Mouse (Mus musculus): ENCODE measurements around the gene Myh7b. TPM values are rescaled to one million over a fixed set of nuclear protein-coding genes. Genes with fewer than 3 reads are reported as not detected.
A peak's percentile ranks its signal among the peaks of the same experiment; 100 is the strongest.

The Myh7b gene
- total and polyA plus RNA-seq, 2 experiments: not detected

- no peaks in the 10 kb centered on the region for H3K79me2 ChIP-seq (ENCODE audit: control insufficient read depth, insufficient read depth, low read length)
- DNase-seq (ENCODE audit: extremely low read depth, low read depth, low spot score): peak; percentile 55
- H3K9ac ChIP-seq (ENCODE audit: low read depth, low read length): no peak overlapping the region
- H3K4me1 ChIP-seq (ENCODE audit: control insufficient read depth, insufficient read depth, low read length): peaks cover 10% of the 10 kb centered on the region
- TF ChIP-seq CTCF (IDR thresholded peaks at IDR 0.05; ENCODE audit: low read depth, low read length): no peak
- TF ChIP-seq POLR2A (IDR thresholded peaks at IDR 0.05; ENCODE audit: extremely low read depth, insufficient read depth, low read length): no peak
- peak overlapping the region; percentile 57; the same call in 1 of the 2 replicates for H3K27ac ChIP-seq (replicated peaks; ENCODE audit: insufficient read depth, low read depth, low read length)
- no peak overlapping the region for H3K4me3 ChIP-seq (ENCODE audit: insufficient read depth, low read depth, low read length)
- no peaks in the 10 kb centered on the region for H3K27me3 ChIP-seq (ENCODE audit: control insufficient read depth, insufficient read depth, low read length)
- 78% methylated on average over 7 of the region's 7 CpGs for WGBS
- peaks cover 61% of the 10 kb centered on the region for H3K36me3 ChIP-seq (ENCODE audit: control insufficient read depth, insufficient read depth, low read length)
Measured at GRCm38 (mm10) chr2:155573996-155574395, 37.0 kb upstream of the Myh7b start.

- peak; percentile 88 for DNase-seq (ENCODE audit: extremely low read depth, low read depth, low spot score)
- no peak overlapping the region for H3K4me3 ChIP-seq (ENCODE audit: insufficient read depth, low read depth, low read length)
- peaks cover 10% of the 10 kb centered on the region for H3K4me1 ChIP-seq (ENCODE audit: control insufficient read depth, insufficient read depth, low read length)
- TF ChIP-seq POLR2A (IDR thresholded peaks at IDR 0.05; ENCODE audit: extremely low read depth, insufficient read depth, low read length) (no peak), CTCF (IDR thresholded peaks at IDR 0.05; ENCODE audit: low read depth, low read length) (peak; percentile 36; the same call in 1 of the 2 replicates)
- H3K27ac ChIP-seq (replicated peaks; ENCODE audit: insufficient read depth, low read depth, low read length): peak overlapping the region; percentile 71
- H3K36me3 ChIP-seq (ENCODE audit: control insufficient read depth, insufficient read depth, low read length): peaks cover 56% of the 10 kb centered on the region
- no peak overlapping the region for H3K9ac ChIP-seq (ENCODE audit: low read depth, low read length)
- WGBS: 42% methylated on average over 4 of the region's 4 CpGs
- H3K79me2 ChIP-seq (ENCODE audit: control insufficient read depth, insufficient read depth, low read length): no peaks in the 10 kb centered on the region
- H3K27me3 ChIP-seq (ENCODE audit: control insufficient read depth, insufficient read depth, low read length): no peaks in the 10 kb centered on the region
Measured at GRCm38 (mm10) chr2:155574700-155575099, 36.3 kb upstream of the Myh7b start.

- no peak overlapping the region for H3K27ac ChIP-seq (replicated peaks; ENCODE audit: insufficient read depth, low read depth, low read length)
- peaks cover 12% of the 10 kb centered on the region for H3K4me1 ChIP-seq (ENCODE audit: control insufficient read depth, insufficient read depth, low read length)
- no peaks in the 10 kb centered on the region for H3K27me3 ChIP-seq (ENCODE audit: control insufficient read depth, insufficient read depth, low read length)
- peaks cover 51% of the 10 kb centered on the region for H3K36me3 ChIP-seq (ENCODE audit: control insufficient read depth, insufficient read depth, low read length)
- no peak for DNase-seq (ENCODE audit: extremely low read depth, low read depth, low spot score)
- 94% methylated on average over 9 of the region's 9 CpGs for WGBS
- H3K79me2 ChIP-seq (ENCODE audit: control insufficient read depth, insufficient read depth, low read length): no peaks in the 10 kb centered on the region
- TF ChIP-seq CTCF (IDR thresholded peaks at IDR 0.05; ENCODE audit: low read depth, low read length): no peak
- TF ChIP-seq POLR2A (IDR thresholded peaks at IDR 0.05; ENCODE audit: extremely low read depth, insufficient read depth, low read length): no peak
- H3K4me3 ChIP-seq (ENCODE audit: insufficient read depth, low read depth, low read length): no peak overlapping the region
- no peak overlapping the region for H3K9ac ChIP-seq (ENCODE audit: low read depth, low read length)
Measured at GRCm38 (mm10) chr2:155576656-155577055, 34.4 kb upstream of the Myh7b start.

GRCm38 (mm10) chr2:155580331-155580730 is 30.7 kb upstream of the Myh7b start:
- TF ChIP-seq POLR2A (IDR thresholded peaks at IDR 0.05; ENCODE audit: extremely low read depth, insufficient read depth, low read length) (no peak), CTCF (IDR thresholded peaks at IDR 0.05; ENCODE audit: low read depth, low read length) (no peak)
- Histone ChIP-seq H3K9ac (ENCODE audit: low read depth, low read length) (no peak overlapping the region), H3K4me1 (ENCODE audit: control insufficient read depth, insufficient read depth, low read length) (peaks cover 13% of the 10 kb centered on the region), H3K79me2 (ENCODE audit: control insufficient read depth, insufficient read depth, low read length) (no peaks in the 10 kb centered on the region), H3K36me3 (ENCODE audit: control insufficient read depth, insufficient read depth, low read length) (peaks cover 34% of the 10 kb centered on the region), H3K27me3 (ENCODE audit: control insufficient read depth, insufficient read depth, low read length) (no peaks in the 10 kb centered on the region), H3K4me3 (ENCODE audit: insufficient read depth, low read depth, low read length) (no peak overlapping the region), H3K27ac (replicated peaks; ENCODE audit: insufficient read depth, low read depth, low read length) (no peak overlapping the region)
- 66% methylated on average over 3 of the region's 3 CpGs for WGBS
- DNase-seq (ENCODE audit: extremely low read depth, low read depth, low spot score): peak; percentile 55

- Histone ChIP-seq H3K79me2 (ENCODE audit: control insufficient read depth, insufficient read depth, low read length) (no peaks in the 10 kb centered on the region), H3K27me3 (ENCODE audit: control insufficient read depth, insufficient read depth, low read length) (no peaks in the 10 kb centered on the region), H3K9ac (ENCODE audit: low read depth, low read length) (no peak overlapping the region), H3K4me1 (ENCODE audit: control insufficient read depth, insufficient read depth, low read length) (peaks cover 18% of the 10 kb centered on the region), H3K36me3 (ENCODE audit: control insufficient read depth, insufficient read depth, low read length) (peaks cover 20% of the 10 kb centered on the region), H3K27ac (replicated peaks; ENCODE audit: insufficient read depth, low read depth, low read length) (0 out of 2 replicates have a peak overlapping the region, but pooled peaks have one; percentile 1), H3K4me3 (ENCODE audit: insufficient read depth, low read depth, low read length) (no peak overlapping the region)
- 70% methylated on average over 4 of the region's 4 CpGs for WGBS
- no peak for TF ChIP-seq CTCF (IDR thresholded peaks at IDR 0.05; ENCODE audit: low read depth, low read length)
- TF ChIP-seq POLR2A (IDR thresholded peaks at IDR 0.05; ENCODE audit: extremely low read depth, insufficient read depth, low read length): no peak
- no peak for DNase-seq (ENCODE audit: extremely low read depth, low read depth, low spot score)
Measured at GRCm38 (mm10) chr2:155582384-155582995, 28.5 kb upstream of the Myh7b start.

GRCm38 (mm10) chr2:155582996-155583395 is 28.0 kb upstream of the Myh7b start:
- Histone ChIP-seq H3K27ac (replicated peaks; ENCODE audit: insufficient read depth, low read depth, low read length) (no peak overlapping the region), H3K36me3 (ENCODE audit: control insufficient read depth, insufficient read depth, low read length) (peaks cover 15% of the 10 kb centered on the region), H3K27me3 (ENCODE audit: control insufficient read depth, insufficient read depth, low read length) (no peaks in the 10 kb centered on the region), H3K4me3 (ENCODE audit: insufficient read depth, low read depth, low read length) (no peak overlapping the region), H3K79me2 (ENCODE audit: control insufficient read depth, insufficient read depth, low read length) (no peaks in the 10 kb centered on the region), H3K4me1 (ENCODE audit: control insufficient read depth, insufficient read depth, low read length) (peaks cover 20% of the 10 kb centered on the region), H3K9ac (ENCODE audit: low read depth, low read length) (no peak overlapping the region)
- 67% methylated on average over 5 of the region's 5 CpGs for WGBS
- DNase-seq (ENCODE audit: extremely low read depth, low read depth, low spot score): no peak
- TF ChIP-seq POLR2A (IDR thresholded peaks at IDR 0.05; ENCODE audit: extremely low read depth, insufficient read depth, low read length) (no peak), CTCF (IDR thresholded peaks at IDR 0.05; ENCODE audit: low read depth, low read length) (no peak)

All from liver, adult 2 months (tissue).